Mouse (Mus musculus): ENCODE measurements around the gene Zmym2. TPM values are rescaled to one million over a fixed set of nuclear protein-coding genes. Genes with fewer than 3 reads are reported as not detected.

Zmym2 gene
- polyA plus RNA-seq, 1 experiment from 2014 or later, result 66.7 TPM

GRCm38 (mm10) chr14:56954393-56954792 lies 67.9 kb downstream of the Zmym2 start:
- H3K4me3 ChIP-seq, result no peak overlapping the region
- no peak for DNase-seq (ENCODE audit: low spot score)
- H3K9me3 ChIP-seq (replicated peaks), result no peaks in the 10 kb centered on the region
- no peaks in the 10 kb centered on the region for H3K27me3 ChIP-seq (ENCODE audit: low read depth, poor library complexity, severe bottlenecking)
- peaks cover 99% of the 10 kb centered on the region for H3K36me3 ChIP-seq
- H3K27ac ChIP-seq, result no peak overlapping the region
- H3K4me1 ChIP-seq, result no peaks in the 10 kb centered on the region

GRCm38 (mm10) chr14:56963969-56964734 lies 77.7 kb downstream of the Zmym2 start:
- DNase-seq (ENCODE audit: low spot score), result no peak
- Histone ChIP-seq H3K9me3 (replicated peaks) (no peaks in the 10 kb centered on the region), H3K27me3 (ENCODE audit: low read depth, poor library complexity, severe bottlenecking) (no peaks in the 10 kb centered on the region), H3K36me3 (peaks cover 45% of the 10 kb centered on the region), H3K27ac (no peak overlapping the region), H3K4me1 (no peaks in the 10 kb centered on the region), H3K4me3 (no peak overlapping the region)
- 61% methylated on average over 2 of the region's 2 CpGs for WGBS

- DNase-seq (ENCODE audit: low spot score), result no peak
- Histone ChIP-seq H3K27me3 (ENCODE audit: low read depth, poor library complexity, severe bottlenecking) (no peaks in the 10 kb centered on the region), H3K4me3 (no peak overlapping the region), H3K27ac (no peak overlapping the region), H3K36me3 (no peaks in the 10 kb centered on the region), H3K9me3 (replicated peaks) (no peaks in the 10 kb centered on the region), H3K4me1 (no peaks in the 10 kb centered on the region)
- WGBS, result 88% methylated on average over 8 of the region's 8 CpGs
Measured at GRCm38 (mm10) chr14:56969653-56970052, 83.2 kb downstream of the Zmym2 start.

- 85% methylated on average over 11 of the region's 11 CpGs for WGBS
- Histone ChIP-seq H3K27me3 (ENCODE audit: low read depth, poor library complexity, severe bottlenecking) (no peaks in the 10 kb centered on the region), H3K9me3 (replicated peaks) (no peaks in the 10 kb centered on the region), H3K27ac (no peak overlapping the region), H3K4me3 (no peak overlapping the region), H3K36me3 (no peaks in the 10 kb centered on the region), H3K4me1 (no peaks in the 10 kb centered on the region)
- DNase-seq (ENCODE audit: low spot score), result no peak
Measured at GRCm38 (mm10) chr14:56970160-56970559, 83.7 kb downstream of the Zmym2 start.

- H3K9me3 ChIP-seq (replicated peaks), result no peaks in the 10 kb centered on the region
- no peak overlapping the region for H3K27ac ChIP-seq
- H3K4me3 ChIP-seq, result no peak overlapping the region
- no peaks in the 10 kb centered on the region for H3K27me3 ChIP-seq (ENCODE audit: low read depth, poor library complexity, severe bottlenecking)
- DNase-seq (ENCODE audit: low spot score), result no peak
- 58% methylated on average over 8 of the region's 8 CpGs for WGBS
- no peaks in the 10 kb centered on the region for H3K4me1 ChIP-seq
- no peaks in the 10 kb centered on the region for H3K36me3 ChIP-seq
Measured at GRCm38 (mm10) chr14:56978045-56978655, 91.7 kb downstream of the Zmym2 start.

- no peaks in the 10 kb centered on the region for H3K4me1 ChIP-seq
- no peaks in the 10 kb centered on the region for H3K9me3 ChIP-seq (replicated peaks)
- H3K27me3 ChIP-seq (ENCODE audit: low read depth, poor library complexity, severe bottlenecking), result no peaks in the 10 kb centered on the region
- no peak overlapping the region for H3K27ac ChIP-seq
- H3K36me3 ChIP-seq, result no peaks in the 10 kb centered on the region
- no peak for DNase-seq (ENCODE audit: low spot score)
- H3K4me3 ChIP-seq, result no peak overlapping the region
- WGBS, result 71% methylated on average over 4 of the region's 4 CpGs
Measured at GRCm38 (mm10) chr14:56988621-56989020, 102.2 kb downstream of the Zmym2 start.

Other genes with a start within 250 kb of the Zmym2 start
- 29.3 and 41.7 TPM in 2 replicates for gene Mphosph8, start 218.4 kb upstream of the Zmym2 start, polyA plus RNA-seq (2016; fragmentation: Nextera tagmentation; extraction: Ambion mirVana)
- 37.0 and 42.6 TPM in 2 replicates for gene Pspc1, start 108.3 kb upstream of the Zmym2 start, polyA plus RNA-seq (2016; fragmentation: Nextera tagmentation; extraction: Ambion mirVana)
- gene Zmym5, start 74.9 kb upstream of the Zmym2 start, polyA plus RNA-seq (2016; fragmentation: Nextera tagmentation; extraction: Ambion mirVana), result 22.0 and 27.9 TPM in 2 replicates
- 15.7 and 18.4 TPM in 2 replicates for gene Gja3, start 171.4 kb downstream of the Zmym2 start, polyA plus RNA-seq (2016; fragmentation: Nextera tagmentation; extraction: Ambion mirVana)
- gene Gjb2, start 218.0 kb downstream of the Zmym2 start, polyA plus RNA-seq (2016; fragmentation: Nextera tagmentation; extraction: Ambion mirVana), result 11.9 and 35.0 TPM in 2 replicates
- not detected in 2 replicates for gene Gm4491, start 229.2 kb downstream of the Zmym2 start, polyA plus RNA-seq (2016; fragmentation: Nextera tagmentation; extraction: Ambion mirVana)
- gene Gjb6, start 247.0 kb downstream of the Zmym2 start, polyA plus RNA-seq (2016; fragmentation: Nextera tagmentation; extraction: Ambion mirVana), result 1.8 and 7.0 TPM in 2 replicates

Data from limb, embryonic 10.5 days (tissue).